Mouse (Mus musculus) embryonic fibroblast, embryonic 13.5 days (primary cell): Measurements from ENCODE around the gene Arid3c.

Source experiments
- CTCF ChIP-seq: IDR thresholded peaks from 2 replicates; pipeline ENCODE4 v1.5.1; 2011; ENCODE audit warnings: mild to moderate bottlenecking, control low read depth, low read length, moderate library complexity, borderline replicate concordance; ENCODE audit not compliant: insufficient read depth
- POLR2A ChIP-seq: IDR thresholded peaks from 2 replicates; pipeline ENCODE4 v1.6.1; 2011; ENCODE audit warnings: low read depth, mild to moderate bottlenecking, control low read depth, low read length, moderate library complexity

DNA sequence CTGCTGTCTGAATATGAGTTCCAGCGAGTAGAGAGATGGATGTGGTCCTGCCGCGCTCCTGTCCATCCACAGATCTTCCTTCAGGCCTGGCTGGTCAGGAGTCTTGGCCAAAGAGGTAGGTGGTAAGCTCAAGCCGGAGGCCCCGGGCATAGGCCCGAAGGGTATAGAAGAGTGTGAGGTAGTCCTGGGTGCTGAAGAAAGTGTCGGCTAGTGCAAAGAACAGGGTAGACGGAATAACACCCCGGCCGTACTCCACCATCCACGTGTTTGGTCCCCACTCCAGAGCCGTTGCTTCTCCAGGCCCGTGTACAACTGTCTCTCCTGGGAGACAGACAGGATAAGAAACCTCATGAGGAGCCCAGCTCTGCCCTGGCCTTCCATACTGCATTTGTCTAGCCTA lies 8.3 kb upstream of the Arid3c start:
- no peak for TF ChIP-seq CTCF
- TF ChIP-seq POLR2A = no peak
